Comparison of ENCODE assay signal across 8 mouse cellular contexts in genomic region chr2:180456705-180457104, GRCm38 (mm10). TPM values are rescaled to one million over a fixed set of nuclear protein-coding genes. Genes with fewer than 3 reads are reported as not detected.
DNase-seq lines count a peak whose midpoint lies in the region; ATAC-seq and TF ChIP-seq lines count a peak whose summit lies in the region.

No protein-coding gene starts in this region.

- peak overlapping the region; percentile 85 for H3K4me2 ChIP-seq in liver, embryonic 12.5 days
- peak overlapping the region; percentile 86 for H3K4me2 ChIP-seq in stomach, embryonic 16.5 days (ENCODE audit: low read depth, low read length)

- H3K4me3 ChIP-seq in cerebellum, adult 2 months (replicated peaks; ENCODE audit: insufficient read depth, low read depth, low read length), result peak overlapping the region; percentile 78
- peak overlapping the region; percentile 78 for H3K4me3 ChIP-seq in thymus, adult 2 months (ENCODE audit: control insufficient read depth, insufficient read depth, low read length)
- peak overlapping the region; percentile 49 for H3K4me3 ChIP-seq in liver, embryonic 12.5 days
- H3K4me3 ChIP-seq in stomach, embryonic 16.5 days (replicated peaks; ENCODE audit: low read length), result peak overlapping the region; percentile 54

- H3K9me3 ChIP-seq in liver, embryonic 12.5 days (replicated peaks), result no peaks in the 10 kb centered on the region
- H3K9me3 ChIP-seq in stomach, embryonic 16.5 days (replicated peaks; ENCODE audit: control insufficient read depth, low read length), result no peaks in the 10 kb centered on the region

- peak in 1 of 2 experiments; percentile 34 for DNase-seq in cerebellum, adult 2 months
- DNase-seq in cerebellum, postnatal 4 days (ENCODE audit: low spot score in 2 of 2), result no peak
- DNase-seq in thymus, adult 2 months, result peak; percentile 28
- DNase-seq in thymus, postnatal 25 days, result no peak
- DNase-seq in testis, postnatal 10 days (ENCODE audit: low spot score), result no peak
- DNase-seq in adrenal gland, postnatal 36 days, result no peak

- no peak for ATAC-seq in liver, embryonic 12.5 days
- ATAC-seq in stomach, embryonic 16.5 days (ENCODE audit: insufficient read depth, low FRiP score), result no peak; the same call in 1 of the 2 replicates

- no peak overlapping the region for H3K27ac ChIP-seq in cerebellum, adult 2 months (ENCODE audit: insufficient read depth, low read length)
- H3K27ac ChIP-seq in thymus, adult 2 months (ENCODE audit: control insufficient read depth, insufficient read depth, low read length), result no peak overlapping the region
- no peak overlapping the region for H3K27ac ChIP-seq in liver, embryonic 12.5 days
- H3K27ac ChIP-seq in stomach, embryonic 16.5 days (ENCODE audit: low read length), result no peak overlapping the region

- H3K4me1 ChIP-seq in cerebellum, adult 2 months (ENCODE audit: control insufficient read depth, insufficient read depth, low read length), result no peaks in the 10 kb centered on the region
- peaks cover 8% of the 10 kb centered on the region for H3K4me1 ChIP-seq in thymus, adult 2 months (replicated peaks; ENCODE audit: control insufficient read depth, insufficient read depth, low read length)
- H3K4me1 ChIP-seq in liver, embryonic 12.5 days, result peaks cover 15% of the 10 kb centered on the region
- H3K4me1 ChIP-seq in stomach, embryonic 16.5 days (ENCODE audit: control insufficient read depth, insufficient read depth, low read length), result peaks cover 10% of the 10 kb centered on the region; the same call in 1 of the 2 replicates

- H3K27me3 ChIP-seq in cerebellum, adult 2 months (ENCODE audit: control insufficient read depth, insufficient read depth, low read length), result no peaks in the 10 kb centered on the region
- H3K27me3 ChIP-seq in thymus, adult 2 months (ENCODE audit: control insufficient read depth, insufficient read depth, low read length), result no peaks in the 10 kb centered on the region
- peaks cover 59% of the 10 kb centered on the region for H3K27me3 ChIP-seq in liver, embryonic 12.5 days (replicated peaks)
- H3K27me3 ChIP-seq in stomach, embryonic 16.5 days (ENCODE audit: control insufficient read depth, insufficient read depth, low read length), result peaks cover 14% of the 10 kb centered on the region

- TF ChIP-seq CTCF in cerebellum, adult 2 months (IDR thresholded peaks at IDR 0.05; ENCODE audit: borderline replicate concordance, insufficient read depth, low read depth, low read length), result no peak
- no peak for TF ChIP-seq CTCF in thymus, adult 2 months (IDR thresholded peaks at IDR 0.05; ENCODE audit: borderline replicate concordance, control insufficient read depth, extremely low read depth, insufficient read depth, low read length, poor library complexity)

- WGBS in cerebellum, adult 2 months, result 2% methylated on average over 28 of the region's 28 CpGs
- under 1% methylated on average over 28 of the region's 28 CpGs for WGBS in thymus, adult 2 months
- WGBS in liver, embryonic 12.5 days (ENCODE audit: insufficient replicate concordance), result 2% methylated on average over 26 of the region's 28 CpGs
- WGBS in stomach, embryonic 16.5 days, result 2% methylated on average over 28 of the region's 28 CpGs

- no peaks in the 10 kb centered on the region for H3K36me3 ChIP-seq in thymus, adult 2 months (ENCODE audit: control insufficient read depth, insufficient read depth, low read length)
- H3K36me3 ChIP-seq in liver, embryonic 12.5 days, result no peaks in the 10 kb centered on the region
- no peaks in the 10 kb centered on the region for H3K36me3 ChIP-seq in stomach, embryonic 16.5 days (ENCODE audit: control insufficient read depth, insufficient read depth, low read length)

- 0 out of 2 replicates have a peak, but pooled peaks have one; percentile 9 for TF ChIP-seq POLR2A in cerebellum, adult 2 months (IDR thresholded peaks at IDR 0.05; ENCODE audit: borderline replicate concordance, insufficient read depth, low read length)
- no peak for TF ChIP-seq POLR2A in thymus, adult 2 months (IDR thresholded peaks at IDR 0.05; ENCODE audit: control insufficient read depth, extremely low read depth, insufficient read depth, low read length, poor library complexity)

- H3K9ac ChIP-seq in liver, embryonic 12.5 days, result no peak overlapping the region
- H3K9ac ChIP-seq in stomach, embryonic 16.5 days (ENCODE audit: low read length), result peak overlapping the region; percentile 51

RNA-seq across cellular contexts. Expression of gene Slco4a1, which starts 0.7 kb away (rescaled TPM):
- polyA plus RNA-seq in cerebellum, adult 2 months (2012; rRNA removed), result 18.6 and 25.3 TPM in 2 replicates
- polyA plus RNA-seq in thymus, adult 2 months (2012; rRNA removed), result 21.2 and 22.6 TPM in 2 replicates
- 1.0 and 1.4 TPM in 2 replicates for polyA plus RNA-seq in liver, embryonic 12.5 days (2016; fragmentation: Nextera tagmentation; extraction: Ambion mirVana)
- 4.0 and 6.9 TPM in 2 replicates for polyA plus RNA-seq in stomach, embryonic 16.5 days (2015; fragmentation: Nextera tagmentation; extraction: Ambion mirVana)
- total RNA-seq in adrenal gland, postnatal 36 days (2021), result 1 to 10 TPM in 1 of 2 experiments, under 1 TPM in 1; 0.70 to 1.5 TPM

RNA-seq across cellular contexts. Expression of gene Ntsr1, which starts 43.1 kb away (rescaled TPM):
- 0.79 and 1.3 TPM in 2 replicates for polyA plus RNA-seq in cerebellum, adult 2 months (2012; rRNA removed)
- polyA plus RNA-seq in thymus, adult 2 months (2012; rRNA removed), result 0.19 and 0.40 TPM in 2 replicates
- polyA plus RNA-seq in liver, embryonic 12.5 days (2016; fragmentation: Nextera tagmentation; extraction: Ambion mirVana), result 0.12 and 0.31 TPM in 2 replicates
- 0.34 and 0.59 TPM in 2 replicates for polyA plus RNA-seq in stomach, embryonic 16.5 days (2015; fragmentation: Nextera tagmentation; extraction: Ambion mirVana)
- total RNA-seq in adrenal gland, postnatal 36 days (2021), result not detected
